Mouse (Mus musculus): ENCODE results near the gene Flrt1. TPM values are rescaled to one million over a fixed set of nuclear protein-coding genes. Genes with fewer than 3 reads are reported as not detected.

Flrt1 gene
- polyA plus RNA-seq (2012; rRNA removed): 3.0 and 3.3 TPM in 2 replicates

DNA sequence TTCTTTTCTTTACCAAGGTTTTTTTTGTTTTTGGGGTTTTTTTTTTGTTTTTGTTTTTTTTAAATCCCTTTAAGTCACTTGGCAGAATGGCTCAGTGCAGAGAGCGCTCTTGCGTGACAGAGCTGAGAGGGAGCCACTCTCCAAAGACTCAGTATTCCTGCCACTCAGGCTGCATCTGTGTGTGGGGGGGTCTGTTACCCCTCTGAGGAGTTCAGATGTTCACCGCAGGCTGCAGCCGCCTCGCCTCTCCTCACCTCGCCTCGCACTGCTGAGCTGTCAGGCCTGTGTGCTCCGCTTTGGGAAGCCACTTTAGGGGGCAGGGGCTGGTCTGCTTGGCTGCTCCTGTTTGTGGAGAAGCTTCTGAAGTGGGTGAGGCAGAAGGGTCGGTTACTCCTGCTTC is at the start of gene Flrt1:
Gene Flrt1 (minus strand): TSS at position 186 of the 400 bp plus-strand sequence.

DNA sequence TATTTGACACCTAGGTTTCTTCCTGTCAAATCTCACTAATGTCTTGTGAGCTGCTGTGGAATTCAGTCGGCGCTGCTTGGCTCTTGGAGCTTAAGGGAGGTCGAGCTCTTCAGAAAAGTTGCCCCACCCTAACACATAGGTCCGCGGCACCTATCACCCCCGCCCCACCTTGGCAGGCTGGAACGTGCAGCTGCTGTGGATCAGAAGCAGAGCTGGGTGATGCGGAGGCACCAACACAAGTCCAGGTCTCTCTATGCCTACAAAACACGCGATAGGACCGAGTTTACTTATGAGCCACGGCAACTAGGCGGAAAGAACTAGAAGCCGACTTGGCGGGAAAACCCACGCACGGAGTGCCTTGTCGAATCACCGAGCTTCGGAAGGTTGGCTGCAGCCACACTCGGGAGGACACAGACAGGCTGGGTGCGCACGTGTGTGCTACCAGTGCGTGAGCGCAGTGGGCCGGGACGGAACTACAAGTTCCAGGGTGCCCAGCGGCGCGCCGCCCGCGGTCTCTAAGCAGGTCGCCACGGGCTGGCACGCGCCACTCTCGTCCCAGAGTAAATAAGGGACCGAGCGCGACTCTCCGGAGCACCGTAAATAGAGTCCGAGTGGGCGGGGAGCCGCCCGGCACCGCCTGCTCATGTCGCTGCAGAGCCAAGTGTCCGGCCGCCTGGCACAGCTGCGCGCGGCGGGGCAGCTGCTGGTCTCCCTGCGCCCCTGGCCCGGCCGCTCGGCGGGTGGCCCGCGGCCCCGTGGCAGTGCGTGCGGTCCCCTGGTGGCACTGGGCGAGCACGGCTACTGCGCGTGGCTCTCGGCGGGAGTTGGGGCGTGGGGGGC is 49.1 kb downstream of the Flrt1 start, which contains the start of gene Macrod1:
Gene Macrod1 (plus strand): TSS at position 563 of the 840 bp plus-strand sequence.

Other genes starting within 250 kb of the Flrt1 start
- gene Ccdc88b, start 247.5 kb downstream of the Flrt1 start, polyA plus RNA-seq (2012; rRNA removed): 1.2 and 1.5 TPM in 2 replicates
- 154 and 159 TPM in 2 replicates for gene Trmt112, start 196.0 kb downstream of the Flrt1 start, polyA plus RNA-seq (2012; rRNA removed)
- 175 and 190 TPM in 2 replicates for gene Prdx5, start 195.6 kb downstream of the Flrt1 start, polyA plus RNA-seq (2012; rRNA removed)
- gene Esrra, start 183.9 kb downstream of the Flrt1 start, polyA plus RNA-seq (2012; rRNA removed): 32.1 and 36.0 TPM in 2 replicates
- 1.3 and 2.5 TPM in 2 replicates for gene Catsperz, start 180.3 kb downstream of the Flrt1 start, polyA plus RNA-seq (2012; rRNA removed)
- 1.2 and 1.7 TPM in 2 replicates for gene Kcnk4, start 171.2 kb downstream of the Flrt1 start, polyA plus RNA-seq (2012; rRNA removed)
- gene Bad, start 163.9 kb downstream of the Flrt1 start, polyA plus RNA-seq (2012; rRNA removed): 66.9 and 72.7 TPM in 2 replicates
- gene Gpr137, start 163.2 kb downstream of the Flrt1 start, polyA plus RNA-seq (2012; rRNA removed): 68.1 and 72.4 TPM in 2 replicates
- 339 and 374 TPM in 2 replicates for gene Ppp1r14b, start 130.8 kb downstream of the Flrt1 start, polyA plus RNA-seq (2012; rRNA removed)
- 26.2 and 38.2 TPM in 2 replicates for gene Plcb3, start 129.3 kb downstream of the Flrt1 start, polyA plus RNA-seq (2012; rRNA removed)
- 61.1 and 75.9 TPM in 2 replicates for gene Fkbp2, start 125.2 kb downstream of the Flrt1 start, polyA plus RNA-seq (2012; rRNA removed)
- 30.0 and 38.5 TPM in 2 replicates for gene Vegfb, start 118.1 kb downstream of the Flrt1 start, polyA plus RNA-seq (2012; rRNA removed)
- gene Dnajc4, start 113.2 kb downstream of the Flrt1 start, polyA plus RNA-seq (2012; rRNA removed): 30.4 and 31.6 TPM in 2 replicates
- gene Nudt22, start 109.6 kb downstream of the Flrt1 start, polyA plus RNA-seq (2012; rRNA removed): 16.0 and 16.1 TPM in 2 replicates
- gene Trpt1, start 109.6 kb downstream of the Flrt1 start, polyA plus RNA-seq (2012; rRNA removed): 16.4 and 18.5 TPM in 2 replicates
- gene Fermt3, start 86.3 kb downstream of the Flrt1 start, polyA plus RNA-seq (2012; rRNA removed): 5.4 and 5.5 TPM in 2 replicates
- 177 and 196 TPM in 2 replicates for gene Stip1, start 65.8 kb downstream of the Flrt1 start, polyA plus RNA-seq (2012; rRNA removed)
- gene Macrod1, start 48.9 kb downstream of the Flrt1 start, polyA plus RNA-seq (2012; rRNA removed): 5.6 and 9.3 TPM in 2 replicates
- gene Otub1, start 100.6 kb upstream of the Flrt1 start, polyA plus RNA-seq (2012; rRNA removed): 162 and 172 TPM in 2 replicates
- 562 and 588 TPM in 2 replicates for gene Cox8a, start 111.9 kb upstream of the Flrt1 start, polyA plus RNA-seq (2012; rRNA removed)
- 68.7 and 70.7 TPM in 2 replicates for gene Naa40, start 135.5 kb upstream of the Flrt1 start, polyA plus RNA-seq (2012; rRNA removed)
- 148 and 215 TPM in 2 replicates for gene Rcor2, start 161.6 kb upstream of the Flrt1 start, polyA plus RNA-seq (2012; rRNA removed)
- gene Mark2, start 236.1 kb upstream of the Flrt1 start, polyA plus RNA-seq (2012; rRNA removed): 65.3 and 69.7 TPM in 2 replicates